Mouse (Mus musculus) kidney, embryonic 14.5 days (tissue): Measurements from ENCODE around the gene Ntn3. TPM values are rescaled to one million over a fixed set of nuclear protein-coding genes. Genes with fewer than 3 reads are reported as not detected.

Source experiments
- ATAC-seq: fragments of 200-750 bp; cut with Nextera tagmentation; 2 replicates; pipeline ENCODE4 v1.8.0; 2017; ENCODE audit warnings: moderate number of reproducible peaks, mild to moderate bottlenecking, moderate TSS enrichment, moderate library complexity; ENCODE audit not compliant: low FRiP score, low TSS enrichment
- H3K27ac ChIP-seq: fragments of 300-500 bp; sonication (generic); 2 replicates; pipeline ENCODE4 v1.5.1; 2014; ENCODE audit warnings: low read depth, mild to moderate bottlenecking, low read length, moderate library complexity, mixed read lengths
- H3K27me3 ChIP-seq: fragments of 300-500 bp; sonication (generic); 2 replicates; pipeline ENCODE4 v1.6.1; 2014; ENCODE audit warnings: mild to moderate bottlenecking, low read length; ENCODE audit not compliant: control insufficient read depth, insufficient read depth
- H3K36me3 ChIP-seq: fragments of 300-500 bp; sonication (generic); 2 replicates; pipeline ENCODE4 v1.6.1; 2014; ENCODE audit warnings: low read length, mixed read lengths; ENCODE audit not compliant: control insufficient read depth, insufficient read depth
- H3K4me1 ChIP-seq: fragments of 300-500 bp; sonication (generic); 2 replicates; pipeline ENCODE4 v1.6.1; 2014; ENCODE audit warnings: low read length, mixed read lengths; ENCODE audit not compliant: control insufficient read depth, insufficient read depth
- H3K4me2 ChIP-seq: fragments of 300-500 bp; sonication (generic); replicated peaks from 2 replicates; pipeline ENCODE4 v1.6.1; 2014; ENCODE audit warnings: low read depth, mild to moderate bottlenecking, low read length
- H3K4me3 ChIP-seq: fragments of 300-500 bp; sonication (generic); 2 replicates; pipeline ENCODE4 v1.5.1; 2014; ENCODE audit warnings: mild to moderate bottlenecking, low read length
- H3K9ac ChIP-seq: fragments of 300-500 bp; sonication (generic); 2 replicates; pipeline ENCODE4 v1.6.1; 2014; ENCODE audit warnings: low read depth, mild to moderate bottlenecking, low read length, moderate library complexity
- H3K9me3 ChIP-seq: fragments of 300-500 bp; sonication (generic); 2 replicates; pipeline ENCODE4 v1.6.1; 2016; ENCODE audit warnings: low read length; ENCODE audit not compliant: control insufficient read depth
- WGBS: fragments of 180-500 bp; shearing (Covaris S2); extraction: QIAGEN DNeasy Blood & Tissue Kit; methylation state at CpG from one replicate; pipeline ENCODE4 v1.1.7; 2014; 5-methylcytosine and 5-hydroxymethylcytosine counted together
- polyA plus RNA-seq: library from polyadenylated mRNA; unstranded; fragments of >200 nt; fragmentation: Nextera tagmentation; extraction: Ambion mirVana; gene quantifications from 2 replicates; pipeline ENCODE4 v1.2.1, GENCODE M21; 2014

Ntn3 gene
- 4.6 and 5.3 TPM in 2 replicates for polyA plus RNA-seq

GRCm38 (mm10) chr17:24209043-24209915 lies at the start of gene Ntn3:
Gene Ntn3, minus strand, starts transcription at chr17:24209531.
- Histone ChIP-seq H3K4me1 (peaks cover 53% of the 10 kb centered on the region), H3K9ac (peak within 1 kb of the TSS; percentile 81), H3K4me2 (peak within 1 kb of the TSS; percentile 96), H3K36me3 (no peaks in the 10 kb centered on the region), H3K9me3 (no peaks in the 10 kb centered on the region), H3K27ac (peak within 1 kb of the TSS; percentile 78), H3K27me3 (peaks cover 19% of the 10 kb centered on the region), H3K4me3 (peak within 1 kb of the TSS; percentile 72)
- ATAC-seq = peak; percentile 61
- under 1% methylated on average over 28 of the region's 43 CpGs for WGBS

- ATAC-seq = no peak
- Histone ChIP-seq H3K9me3 (no peaks in the 10 kb centered on the region), H3K27ac (no peak overlapping the region), H3K4me2 (no peak overlapping the region), H3K27me3 (no peaks in the 10 kb centered on the region), H3K4me3 (no peak overlapping the region), H3K36me3 (no peaks in the 10 kb centered on the region), H3K9ac (no peak overlapping the region), H3K4me1 (no peaks in the 10 kb centered on the region)
- 54% methylated on average over 4 of the region's 4 CpGs for WGBS
Measured at GRCm38 (mm10) chr17:24258981-24259380, 49.6 kb upstream of the Ntn3 start.

- no peak for ATAC-seq
- H3K36me3 ChIP-seq = peaks cover 21% of the 10 kb centered on the region
- H3K27ac ChIP-seq = no peak overlapping the region
- H3K9ac ChIP-seq = no peak overlapping the region
- H3K4me1 ChIP-seq = peaks cover 8% of the 10 kb centered on the region; the same call in 1 of the 2 replicates
- H3K27me3 ChIP-seq = no peaks in the 10 kb centered on the region
- 94% methylated on average over 2 of the region's 2 CpGs for WGBS
- no peak overlapping the region for H3K4me2 ChIP-seq
- 0 out of 2 replicates have a peak overlapping the region, but pooled peaks have one; percentile 85 for H3K4me3 ChIP-seq
- no peaks in the 10 kb centered on the region for H3K9me3 ChIP-seq
Measured at GRCm38 (mm10) chr17:24252329-24252728, 43.0 kb upstream of the Ntn3 start.

- H3K9ac ChIP-seq = peak within 1 kb of the TSS; percentile 89
- peak within 1 kb of the TSS; percentile 65 for H3K4me2 ChIP-seq
- ATAC-seq = peak; percentile 100
- H3K27ac ChIP-seq = peak within 1 kb of the TSS; percentile 76
- WGBS = under 1% methylated on average over 48 of the region's 48 CpGs
- H3K4me1 ChIP-seq = peaks cover 8% of the 10 kb centered on the region; the same call in 1 of the 2 replicates
- no peaks in the 10 kb centered on the region for H3K27me3 ChIP-seq
- H3K36me3 ChIP-seq = peaks cover 27% of the 10 kb centered on the region
- H3K9me3 ChIP-seq = no peaks in the 10 kb centered on the region
- H3K4me3 ChIP-seq = peak within 1 kb of the TSS; percentile 85
Measured at GRCm38 (mm10) chr17:24251320-24252069, 42.2 kb upstream of the Ntn3 start, which contains the start of gene Ccnf. Gene Ccnf, minus strand, starts transcription at chr17:24251484.

- no peaks in the 10 kb centered on the region for H3K9me3 ChIP-seq
- H3K4me2 ChIP-seq = peak overlapping the region; percentile 65
- WGBS = under 1% methylated on average over 32 of the region's 32 CpGs
- H3K9ac ChIP-seq = peak overlapping the region; percentile 89
- peaks cover 31% of the 10 kb centered on the region for H3K36me3 ChIP-seq
- no peak for ATAC-seq
- H3K4me3 ChIP-seq = peak overlapping the region; percentile 85
- H3K4me1 ChIP-seq = peaks cover 8% of the 10 kb centered on the region; the same call in 1 of the 2 replicates
- peak overlapping the region; percentile 60; the same call in 1 of the 2 replicates for H3K27ac ChIP-seq
- no peaks in the 10 kb centered on the region for H3K27me3 ChIP-seq
Measured at GRCm38 (mm10) chr17:24250988-24251319, 41.6 kb upstream of the Ntn3 start.

GRCm38 (mm10) chr17:24248641-24249040 lies 39.3 kb upstream of the Ntn3 start:
- H3K4me1 ChIP-seq = peaks cover 8% of the 10 kb centered on the region; the same call in 1 of the 2 replicates
- H3K27me3 ChIP-seq = no peaks in the 10 kb centered on the region
- no peak overlapping the region for H3K9ac ChIP-seq
- H3K4me3 ChIP-seq = peak overlapping the region; percentile 85; the same call in 1 of the 2 replicates
- WGBS = 96% methylated on average over 2 of the region's 2 CpGs
- ATAC-seq = no peak
- peaks cover 9% of the 10 kb centered on the region; the same call in 1 of the 2 replicates for H3K9me3 ChIP-seq
- peaks cover 50% of the 10 kb centered on the region for H3K36me3 ChIP-seq
- H3K27ac ChIP-seq = no peak overlapping the region
- no peak overlapping the region for H3K4me2 ChIP-seq

- no peaks in the 10 kb centered on the region for H3K27me3 ChIP-seq
- H3K36me3 ChIP-seq = peaks cover 92% of the 10 kb centered on the region
- WGBS = 96% methylated on average over 8 of the region's 8 CpGs
Measured at GRCm38 (mm10) chr17:24244061-24244460, 34.7 kb upstream of the Ntn3 start.

GRCm38 (mm10) chr17:24243311-24243969 lies 34.1 kb upstream of the Ntn3 start:
- 83% methylated on average over 4 of the region's 4 CpGs for WGBS
- Histone ChIP-seq H3K4me3 (no peak overlapping the region), H3K27me3 (no peaks in the 10 kb centered on the region), H3K36me3 (peaks cover 92% of the 10 kb centered on the region), H3K9ac (no peak overlapping the region), H3K4me1 (no peaks in the 10 kb centered on the region), H3K9me3 (peaks cover 9% of the 10 kb centered on the region; the same call in 1 of the 2 replicates), H3K4me2 (no peak overlapping the region), H3K27ac (no peak overlapping the region)
- ATAC-seq = no peak

More at GRCm38 (mm10) chr17:24244061-24244460, 34.7 kb upstream of the Ntn3 start:
- Histone ChIP-seq H3K4me3 (no peak overlapping the region), H3K4me2 (no peak overlapping the region), H3K9me3 (peaks cover 9% of the 10 kb centered on the region; the same call in 1 of the 2 replicates), H3K27ac (no peak overlapping the region), H3K4me1 (no peaks in the 10 kb centered on the region), H3K9ac (no peak overlapping the region)
- no peak for ATAC-seq
